In the genomic region with DNA sequence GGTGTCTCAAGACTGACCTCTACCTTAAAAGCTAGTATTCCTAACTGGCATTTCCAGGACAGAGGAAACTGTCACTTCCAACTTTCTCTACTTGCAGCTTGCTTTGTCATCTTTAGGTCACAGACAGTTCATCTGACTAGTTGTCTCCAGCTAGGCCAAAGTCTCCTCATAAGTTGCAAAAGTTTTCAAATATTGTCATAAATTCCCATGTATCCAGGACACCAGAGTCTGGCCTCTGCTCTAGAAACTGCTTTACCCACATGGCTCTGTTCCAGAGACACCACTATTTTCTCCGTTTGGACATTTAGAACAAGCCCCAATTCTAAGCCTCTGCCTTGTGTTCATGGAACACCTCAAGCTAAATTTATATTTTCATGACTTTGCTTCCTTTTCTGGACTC, we compare ENCODE assay signal across 15 mouse cellular contexts.
DNase-seq lines count a peak whose midpoint lies in the region; ATAC-seq and TF ChIP-seq lines count a peak whose summit lies in the region.
"Had no signal": no experiment of that assay in that cellular context is flagged by ENCODE, and none has a peak within 500 bp of the region (broad histone marks: within the 10 kb centered on the region; RNA-seq: fewer than 3 reads in every experiment).

No protein-coding gene starts in this region.

- DNase-seq in gastrocnemius, adult 18-20 months (ENCODE audit: low spot score): peak; percentile 38
- no peak for DNase-seq in gastrocnemius, postnatal 4 days (ENCODE audit: low spot score in 2 of 2)
- peak; percentile 12 for DNase-seq in kidney, adult 2 months
- DNase-seq in kidney, adult 9 months: no peak
- no peak for DNase-seq in stomach, postnatal 0 days (ENCODE audit: low spot score)
- no peak for DNase-seq in right cerebral cortex, adult 18-20 months
- DNase-seq in thymus, adult 18-20 months: no peak
- DNase-seq: cerebellum, adult 8-10 months; forebrain, postnatal 0 days; left cerebral cortex, postnatal 4 days; right cerebral cortex, postnatal 4 days had no signal

- TF ChIP-seq POLR2A in kidney, adult 2 months (IDR thresholded peaks at IDR 0.05; ENCODE audit: low read depth, low read length): no peak

- H3K9me3 ChIP-seq in stomach, embryonic 16.5 days (replicated peaks; ENCODE audit: control insufficient read depth, low read length): no peaks in the 10 kb centered on the region
- no peaks in the 10 kb centered on the region for H3K9me3 ChIP-seq in stomach, postnatal 0 days (ENCODE audit: control insufficient read depth, low read length)
- H3K9me3 ChIP-seq: hindbrain, embryonic 15.5 days; midbrain, embryonic 12.5 days had no signal

- 0 out of 2 replicates have a peak, but pooled peaks cover 3% of the 10 kb centered on the region for H3K4me1 ChIP-seq in kidney, adult 2 months (ENCODE audit: control insufficient read depth, insufficient read depth, low read length)
- H3K4me1 ChIP-seq in stomach, embryonic 16.5 days (ENCODE audit: control insufficient read depth, insufficient read depth, low read length): peaks cover 17% of the 10 kb centered on the region; the same call in 1 of the 2 replicates
- no peaks in the 10 kb centered on the region for H3K4me1 ChIP-seq in stomach, postnatal 0 days (replicated peaks; ENCODE audit: control insufficient read depth, insufficient read depth)
- H3K4me1 ChIP-seq: hindbrain, embryonic 15.5 days; midbrain, embryonic 12.5 days had no signal

- WGBS in kidney, adult 2 months: 41% methylated on average over 1 of the region's 1 CpGs
- WGBS in stomach, embryonic 16.5 days: 67% methylated on average over 1 of the region's 1 CpGs
- WGBS in stomach, postnatal 0 days: 29% methylated on average over 1 of the region's 1 CpGs

- H3K27me3 ChIP-seq in kidney, adult 2 months (replicated peaks; ENCODE audit: control insufficient read depth, insufficient read depth, low read length): no peaks in the 10 kb centered on the region
- H3K27me3 ChIP-seq in stomach, embryonic 16.5 days (ENCODE audit: control insufficient read depth, insufficient read depth, low read length): no peaks in the 10 kb centered on the region
- H3K27me3 ChIP-seq in stomach, postnatal 0 days (ENCODE audit: control insufficient read depth, insufficient read depth, low read length): no peaks in the 10 kb centered on the region
- H3K27me3 ChIP-seq: hindbrain, embryonic 15.5 days; midbrain, embryonic 12.5 days had no signal

- no peaks in the 10 kb centered on the region for H3K36me3 ChIP-seq in kidney, adult 2 months (ENCODE audit: control insufficient read depth, insufficient read depth, low read length)
- no peaks in the 10 kb centered on the region for H3K36me3 ChIP-seq in stomach, embryonic 16.5 days (ENCODE audit: control insufficient read depth, insufficient read depth, low read length)
- no peaks in the 10 kb centered on the region for H3K36me3 ChIP-seq in stomach, postnatal 0 days (ENCODE audit: control insufficient read depth, insufficient read depth, low read length)
- H3K36me3 ChIP-seq: hindbrain, embryonic 15.5 days; midbrain, embryonic 12.5 days had no signal

- ATAC-seq in stomach, embryonic 16.5 days (ENCODE audit: insufficient read depth, low FRiP score): no peak
- ATAC-seq in stomach, postnatal 0 days (ENCODE audit: low FRiP score, low TSS enrichment): no peak
- ATAC-seq: forebrain, postnatal 0 days had no signal

- H3K4me3 ChIP-seq in kidney, adult 2 months (ENCODE audit: insufficient read depth, low read depth, low read length): no peak overlapping the region
- H3K4me3 ChIP-seq in stomach, embryonic 16.5 days (replicated peaks; ENCODE audit: low read length): no peak overlapping the region
- no peak overlapping the region for H3K4me3 ChIP-seq in stomach, postnatal 0 days (ENCODE audit: low read depth, low read length)
- H3K4me3 ChIP-seq: hindbrain, embryonic 15.5 days; midbrain, embryonic 12.5 days had no signal

- no peak for TF ChIP-seq EP300 in stomach, postnatal 0 days (optimal IDR thresholded peaks at IDR 0.05)

- H3K27ac ChIP-seq in kidney, adult 2 months (ENCODE audit: insufficient read depth, low read depth, low read length): peak overlapping the region; percentile 51
- peak overlapping the region; percentile 18; the same call in 1 of the 2 replicates for H3K27ac ChIP-seq in stomach, embryonic 16.5 days (ENCODE audit: low read length)
- H3K27ac ChIP-seq in stomach, postnatal 0 days (replicated peaks): no peak overlapping the region
- H3K27ac ChIP-seq: hindbrain, embryonic 15.5 days; macrophage; midbrain, embryonic 12.5 days had no signal

- no peak for TF ChIP-seq CTCF in kidney, adult 2 months (conservative IDR thresholded peaks at IDR 0.05; ENCODE audit: insufficient read depth, insufficient read length, low read depth, low read length)
- no peak for TF ChIP-seq CTCF in stomach, postnatal 0 days (IDR thresholded peaks at IDR 0.05; ENCODE audit: low read depth)

- H3K4me2 ChIP-seq in stomach, embryonic 16.5 days (ENCODE audit: low read depth, low read length): no peak overlapping the region
- no peak overlapping the region for H3K4me2 ChIP-seq in stomach, postnatal 0 days (replicated peaks; ENCODE audit: low read depth)
- H3K4me2 ChIP-seq: hindbrain, embryonic 15.5 days; midbrain, embryonic 12.5 days had no signal

- H3K9ac ChIP-seq in stomach, embryonic 16.5 days (ENCODE audit: low read length): no peak overlapping the region
- H3K9ac ChIP-seq in stomach, postnatal 0 days (ENCODE audit: low read length): no peak overlapping the region
- H3K9ac ChIP-seq: forebrain, postnatal 0 days; hindbrain, embryonic 15.5 days; midbrain, embryonic 12.5 days had no signal

Comparison
In these comparisons a context has a peak if more than half of its experiments do, and no peak if none do; other contexts are left out.
1. DNase-seq: peak in gastrocnemius, adult 18-20 months (single experiment) and kidney, adult 2 months (single experiment); none in gastrocnemius, postnatal 4 days (0 of 2), kidney, adult 9 months (single experiment), stomach, postnatal 0 days (single experiment), right cerebral cortex, adult 18-20 months (single experiment) and thymus, adult 18-20 months (0 of 2).